Mouse (Mus musculus): ENCODE data around the gene Zfp423. TPM values are rescaled to one million over a fixed set of nuclear protein-coding genes. Genes with fewer than 3 reads are reported as not detected.
A peak's percentile ranks its signal among the peaks of the same experiment; 100 is the strongest.

Zfp423 gene
- 4.9 and 7.0 TPM in 2 replicates for polyA plus RNA-seq (2015; fragmentation: Nextera tagmentation; extraction: Ambion mirVana)

- Histone ChIP-seq H3K4me1 (ENCODE audit: control insufficient read depth, insufficient read depth, low read length) (peaks cover 31% of the 10 kb centered on the region), H3K4me3 (replicated peaks; ENCODE audit: low read length) (peak within 1 kb of the TSS; percentile 83), H3K9me3 (replicated peaks; ENCODE audit: control insufficient read depth, low read length) (no peaks in the 10 kb centered on the region), H3K9ac (ENCODE audit: low read length) (peak within 1 kb of the TSS; percentile 95), H3K27ac (ENCODE audit: low read length) (peak within 1 kb of the TSS; percentile 97), H3K4me2 (ENCODE audit: low read depth, low read length) (peak within 1 kb of the TSS; percentile 97), H3K27me3 (ENCODE audit: control insufficient read depth, insufficient read depth, low read length) (peaks cover 27% of the 10 kb centered on the region), H3K36me3 (ENCODE audit: control insufficient read depth, insufficient read depth, low read length) (no peaks in the 10 kb centered on the region)
- under 1% methylated on average over 40 of the region's 48 CpGs for WGBS
- ATAC-seq (ENCODE audit: insufficient read depth, low FRiP score) = peak; percentile 4; the same call in 1 of the 2 replicates
Measured at GRCm38 (mm10) chr8:87959320-87959920, at the start of gene Zfp423. Gene Zfp423, minus strand, starts transcription at chr8:87959595.

- no peak for ATAC-seq (ENCODE audit: insufficient read depth, low FRiP score)
- no peak overlapping the region for H3K4me3 ChIP-seq (replicated peaks; ENCODE audit: low read length)
- 71% methylated on average over 5 of the region's 5 CpGs for WGBS
Measured at GRCm38 (mm10) chr8:88006811-88007210, 47.4 kb upstream of the Zfp423 start.

GRCm38 (mm10) chr8:87984778-87985177 lies 25.4 kb upstream of the Zfp423 start:
- H3K4me2 ChIP-seq (ENCODE audit: low read depth, low read length) = no peak overlapping the region
- 18% methylated on average over 5 of the region's 5 CpGs for WGBS
- H3K9ac ChIP-seq (ENCODE audit: low read length) = no peak overlapping the region
- H3K4me1 ChIP-seq (ENCODE audit: control insufficient read depth, insufficient read depth, low read length) = 0 out of 2 replicates have a peak, but pooled peaks cover 3% of the 10 kb centered on the region
- no peak overlapping the region for H3K27ac ChIP-seq (ENCODE audit: low read length)
- H3K36me3 ChIP-seq (ENCODE audit: control insufficient read depth, insufficient read depth, low read length) = no peaks in the 10 kb centered on the region
- no peak overlapping the region for H3K4me3 ChIP-seq (replicated peaks; ENCODE audit: low read length)
- peak; percentile 80 for ATAC-seq (ENCODE audit: insufficient read depth, low FRiP score)
- no peaks in the 10 kb centered on the region for H3K9me3 ChIP-seq (replicated peaks; ENCODE audit: control insufficient read depth, low read length)
- no peaks in the 10 kb centered on the region for H3K27me3 ChIP-seq (ENCODE audit: control insufficient read depth, insufficient read depth, low read length)

More at GRCm38 (mm10) chr8:88006811-88007210, 47.4 kb upstream of the Zfp423 start:
- Histone ChIP-seq H3K36me3 (ENCODE audit: control insufficient read depth, insufficient read depth, low read length) (no peaks in the 10 kb centered on the region), H3K27me3 (ENCODE audit: control insufficient read depth, insufficient read depth, low read length) (no peaks in the 10 kb centered on the region), H3K4me2 (ENCODE audit: low read depth, low read length) (no peak overlapping the region), H3K9me3 (replicated peaks; ENCODE audit: control insufficient read depth, low read length) (no peaks in the 10 kb centered on the region), H3K9ac (ENCODE audit: low read length) (no peak overlapping the region), H3K27ac (ENCODE audit: low read length) (no peak overlapping the region), H3K4me1 (ENCODE audit: control insufficient read depth, insufficient read depth, low read length) (no peaks in the 10 kb centered on the region)

- H3K27ac ChIP-seq (ENCODE audit: low read length) = no peak overlapping the region
- H3K9ac ChIP-seq (ENCODE audit: low read length) = no peak overlapping the region
- H3K27me3 ChIP-seq (ENCODE audit: control insufficient read depth, insufficient read depth, low read length) = no peaks in the 10 kb centered on the region
- no peak overlapping the region for H3K4me3 ChIP-seq (replicated peaks; ENCODE audit: low read length)
- no peak overlapping the region for H3K4me2 ChIP-seq (ENCODE audit: low read depth, low read length)
- ATAC-seq (ENCODE audit: insufficient read depth, low FRiP score) = no peak
- H3K36me3 ChIP-seq (ENCODE audit: control insufficient read depth, insufficient read depth, low read length) = no peaks in the 10 kb centered on the region
- WGBS = 29% methylated on average over 8 of the region's 8 CpGs
- H3K4me1 ChIP-seq (ENCODE audit: control insufficient read depth, insufficient read depth, low read length) = 0 out of 2 replicates have a peak, but pooled peaks cover 3% of the 10 kb centered on the region
- H3K9me3 ChIP-seq (replicated peaks; ENCODE audit: control insufficient read depth, low read length) = no peaks in the 10 kb centered on the region
Measured at GRCm38 (mm10) chr8:87984032-87984431, 24.6 kb upstream of the Zfp423 start.

- 81% methylated on average over 4 of the region's 4 CpGs for WGBS
Measured at GRCm38 (mm10) chr8:87982936-87983335, 23.5 kb upstream of the Zfp423 start.

GRCm38 (mm10) chr8:87975466-87975809 lies 16.0 kb upstream of the Zfp423 start:
- Histone ChIP-seq H3K27ac (ENCODE audit: low read length) (no peak overlapping the region), H3K4me2 (ENCODE audit: low read depth, low read length) (no peak overlapping the region)
- ATAC-seq (ENCODE audit: insufficient read depth, low FRiP score) = no peak

More at GRCm38 (mm10) chr8:87982936-87983335, 23.5 kb upstream of the Zfp423 start:
- Histone ChIP-seq H3K9ac (ENCODE audit: low read length) (no peak overlapping the region), H3K4me1 (ENCODE audit: control insufficient read depth, insufficient read depth, low read length) (0 out of 2 replicates have a peak, but pooled peaks cover 3% of the 10 kb centered on the region), H3K36me3 (ENCODE audit: control insufficient read depth, insufficient read depth, low read length) (no peaks in the 10 kb centered on the region), H3K27me3 (ENCODE audit: control insufficient read depth, insufficient read depth, low read length) (no peaks in the 10 kb centered on the region), H3K4me3 (replicated peaks; ENCODE audit: low read length) (no peak overlapping the region), H3K4me2 (ENCODE audit: low read depth, low read length) (no peak overlapping the region), H3K9me3 (replicated peaks; ENCODE audit: control insufficient read depth, low read length) (no peaks in the 10 kb centered on the region), H3K27ac (ENCODE audit: low read length) (no peak overlapping the region)
- no peak for ATAC-seq (ENCODE audit: insufficient read depth, low FRiP score)

GRCm38 (mm10) chr8:87974759-87975465 lies 15.5 kb upstream of the Zfp423 start:
- Histone ChIP-seq H3K27ac (ENCODE audit: low read length) (peak overlapping the region; percentile 52; the same call in 1 of the 2 replicates), H3K4me1 (ENCODE audit: control insufficient read depth, insufficient read depth, low read length) (peaks cover 20% of the 10 kb centered on the region), H3K36me3 (ENCODE audit: control insufficient read depth, insufficient read depth, low read length) (no peaks in the 10 kb centered on the region), H3K4me3 (replicated peaks; ENCODE audit: low read length) (peak overlapping the region; percentile 36), H3K9me3 (replicated peaks; ENCODE audit: control insufficient read depth, low read length) (no peaks in the 10 kb centered on the region), H3K4me2 (ENCODE audit: low read depth, low read length) (peak overlapping the region; percentile 64), H3K9ac (ENCODE audit: low read length) (peak overlapping the region; percentile 64), H3K27me3 (ENCODE audit: control insufficient read depth, insufficient read depth, low read length) (no peaks in the 10 kb centered on the region)
- WGBS = 6% methylated on average over 24 of the region's 24 CpGs
- peak; percentile 49; the same call in 1 of the 2 replicates for ATAC-seq (ENCODE audit: insufficient read depth, low FRiP score)

More at GRCm38 (mm10) chr8:87975466-87975809, 16.0 kb upstream of the Zfp423 start:
- peaks cover 20% of the 10 kb centered on the region for H3K4me1 ChIP-seq (ENCODE audit: control insufficient read depth, insufficient read depth, low read length)
- H3K27me3 ChIP-seq (ENCODE audit: control insufficient read depth, insufficient read depth, low read length) = no peaks in the 10 kb centered on the region
- H3K4me3 ChIP-seq (replicated peaks; ENCODE audit: low read length) = no peak overlapping the region
- no peaks in the 10 kb centered on the region for H3K36me3 ChIP-seq (ENCODE audit: control insufficient read depth, insufficient read depth, low read length)
- H3K9me3 ChIP-seq (replicated peaks; ENCODE audit: control insufficient read depth, low read length) = no peaks in the 10 kb centered on the region
- H3K9ac ChIP-seq (ENCODE audit: low read length) = no peak overlapping the region
- WGBS = 46% methylated on average over 1 of the region's 1 CpGs

GRCm38 (mm10) chr8:87974122-87974758 lies 14.8 kb upstream of the Zfp423 start:
- Histone ChIP-seq H3K27ac (ENCODE audit: low read length) (peak overlapping the region; percentile 52; the same call in 1 of the 2 replicates), H3K4me2 (ENCODE audit: low read depth, low read length) (peak overlapping the region; percentile 64), H3K9ac (ENCODE audit: low read length) (peak overlapping the region; percentile 64), H3K4me3 (replicated peaks; ENCODE audit: low read length) (peak overlapping the region; percentile 36), H3K27me3 (ENCODE audit: control insufficient read depth, insufficient read depth, low read length) (no peaks in the 10 kb centered on the region), H3K4me1 (ENCODE audit: control insufficient read depth, insufficient read depth, low read length) (peaks cover 20% of the 10 kb centered on the region), H3K36me3 (ENCODE audit: control insufficient read depth, insufficient read depth, low read length) (no peaks in the 10 kb centered on the region), H3K9me3 (replicated peaks; ENCODE audit: control insufficient read depth, low read length) (no peaks in the 10 kb centered on the region)
- WGBS = 8% methylated on average over 21 of the region's 21 CpGs
- ATAC-seq (ENCODE audit: insufficient read depth, low FRiP score) = no peak
